Mouse (Mus musculus): Measurements from ENCODE around the gene Psme2b. TPM values are rescaled to one million over a fixed set of nuclear protein-coding genes. Genes with fewer than 3 reads are reported as not detected.
"Not testable (repeated sequence)": the region's sequence is repeated elsewhere in the genome, so short reads cannot be mapped to it uniquely, and the experiment has no call there.

Gene Psme2b
- 1 to 10 TPM; 3.6 to 7.7 TPM for total RNA-seq (2021)
- long read RNA-seq, experiment 1, partial matches to known transcripts, result 0 of 2 reads
- long read RNA-seq, experiment 1, other reads (novel, unspliced or antisense), result 0 of 2 reads
- long read RNA-seq, experiment 2, transcript Psme2b-201 (1 exons, 837 nt), result major isoform, 9 of 9 reads
- long read RNA-seq, experiment 2, partial matches to known transcripts, result 0 of 9 reads
- long read RNA-seq, experiment 2, other reads (novel, unspliced or antisense), result 0 of 9 reads

- not testable (repeated sequence) for DNase-seq (ENCODE audit: low spot score in 2 of 2)
Measured at GRCm38 (mm10) chr11:48946090-48946489, at the start of gene Psme2b. Gene Psme2b, minus strand, starts transcription at chr11:48946190.

- DNase-seq (ENCODE audit: low spot score in 2 of 2), result not testable (repeated sequence)
Measured at GRCm38 (mm10) chr11:48994018-48994417, 48.0 kb upstream of the Psme2b start, which contains the start of gene Tgtp1. Gene Tgtp1, minus strand, starts transcription at chr11:48994172.

- DNase-seq (ENCODE audit: low spot score in 2 of 2), result not testable (repeated sequence)
Measured at GRCm38 (mm10) chr11:48993296-48993695, 47.3 kb upstream of the Psme2b start.

- DNase-seq (ENCODE audit: low spot score in 2 of 2), result not testable (repeated sequence)
Measured at GRCm38 (mm10) chr11:48991740-48992520, 45.9 kb upstream of the Psme2b start, which contains the start of gene Gm12185. Gene Gm12185, minus strand, starts transcription at chr11:48992226.

GRCm38 (mm10) chr11:48989981-48990380, 44.0 kb upstream of the Psme2b start:
- DNase-seq (ENCODE audit: low spot score in 2 of 2), result not testable (repeated sequence)

- not testable (repeated sequence) for DNase-seq (ENCODE audit: low spot score in 2 of 2)
Measured at GRCm38 (mm10) chr11:48988219-48988618, 42.2 kb upstream of the Psme2b start.

- not testable (repeated sequence) for DNase-seq (ENCODE audit: low spot score in 2 of 2)
Measured at GRCm38 (mm10) chr11:48982848-48983247, 36.9 kb upstream of the Psme2b start.

GRCm38 (mm10) chr11:48980052-48980451, 34.1 kb upstream of the Psme2b start:
- not testable (repeated sequence) for DNase-seq (ENCODE audit: low spot score in 2 of 2)

GRCm38 (mm10) chr11:48979251-48979650, 33.3 kb upstream of the Psme2b start, which contains the start of gene 9930111J21Rik1:
Gene 9930111J21Rik1, minus strand, starts transcription at chr11:48979398.
- DNase-seq (ENCODE audit: low spot score in 2 of 2), result not testable (repeated sequence)

GRCm38 (mm10) chr11:48978240-48978939, 32.4 kb upstream of the Psme2b start, which contains the start of gene Olfr56:
Gene Olfr56, plus strand, starts transcription at chr11:48978889.
- not testable (repeated sequence) for DNase-seq (ENCODE audit: low spot score in 2 of 2)

GRCm38 (mm10) chr11:48974686-48975085, 28.7 kb upstream of the Psme2b start:
- not testable (repeated sequence) for DNase-seq (ENCODE audit: low spot score in 2 of 2)

- DNase-seq (ENCODE audit: low spot score in 2 of 2), result not testable (repeated sequence)
Measured at GRCm38 (mm10) chr11:48939286-48939685, 6.7 kb downstream of the Psme2b start.

GRCm38 (mm10) chr11:48935291-48935690, 10.7 kb downstream of the Psme2b start:
- DNase-seq (ENCODE audit: low spot score in 2 of 2), result not testable (repeated sequence)

- not testable (repeated sequence) for DNase-seq (ENCODE audit: low spot score in 2 of 2)
Measured at GRCm38 (mm10) chr11:48933923-48934322, 12.1 kb downstream of the Psme2b start.

- DNase-seq (ENCODE audit: low spot score in 2 of 2), result not testable (repeated sequence)
Measured at GRCm38 (mm10) chr11:48933422-48933821, 12.6 kb downstream of the Psme2b start.

- DNase-seq (ENCODE audit: low spot score in 2 of 2), result not testable (repeated sequence)
Measured at GRCm38 (mm10) chr11:48928068-48928467, 17.9 kb downstream of the Psme2b start.

- not testable (repeated sequence) for DNase-seq (ENCODE audit: low spot score in 2 of 2)
Measured at GRCm38 (mm10) chr11:48926437-48926836, 19.6 kb downstream of the Psme2b start.

GRCm38 (mm10) chr11:48923818-48924217, 22.2 kb downstream of the Psme2b start:
- not testable (repeated sequence) for DNase-seq (ENCODE audit: low spot score in 2 of 2)

GRCm38 (mm10) chr11:48918380-48918779, 27.6 kb downstream of the Psme2b start:
- no peak for DNase-seq (ENCODE audit: low spot score in 2 of 2)

- no peak for DNase-seq (ENCODE audit: low spot score in 2 of 2)
Measured at GRCm38 (mm10) chr11:48913611-48914010, 32.4 kb downstream of the Psme2b start.

- no peak for DNase-seq (ENCODE audit: low spot score in 2 of 2)
Measured at GRCm38 (mm10) chr11:48908459-48908858, 37.5 kb downstream of the Psme2b start.
